Mouse (Mus musculus) mesoderm, embryonic 11.5 days (tissue): Measurements from ENCODE around the gene Phactr3.

ENCODE experiments used
- DNase-seq: peaks from one replicate; pipeline ENCODE4 v3.0.0-alpha.2; 2012; ENCODE audit warnings: low read depth, low spot score

Phactr3 gene

GRCm38 (mm10) chr2:178193445-178193844 is 74.7 kb downstream of the Phactr3 start:
- DNase-seq, result no peak

GRCm38 (mm10) chr2:178194908-178195307 is 76.1 kb downstream of the Phactr3 start:
- no peak for DNase-seq

GRCm38 (mm10) chr2:178196038-178196437 is 77.3 kb downstream of the Phactr3 start:
- no peak for DNase-seq

DNA sequence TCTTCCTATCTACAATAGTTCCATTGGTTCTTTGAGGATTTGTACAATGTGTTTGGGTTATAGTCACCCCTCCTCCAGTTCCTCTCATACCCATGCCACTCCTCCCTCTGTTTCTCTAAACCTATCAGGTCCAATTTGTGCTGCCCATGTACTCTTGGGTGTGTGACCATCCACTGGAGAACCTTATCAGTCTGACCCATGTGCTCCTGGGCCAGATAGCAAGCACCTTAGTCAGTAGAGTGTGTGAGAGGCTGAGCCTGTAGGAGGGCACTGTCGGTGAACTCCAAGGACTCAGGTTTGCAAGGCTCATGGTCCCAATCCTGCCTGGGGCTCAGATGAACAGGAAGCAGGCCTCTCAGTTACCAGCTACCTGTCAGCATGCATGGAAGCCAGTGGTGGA is 78.8 kb downstream of the Phactr3 start:
- no peak for DNase-seq

DNA sequence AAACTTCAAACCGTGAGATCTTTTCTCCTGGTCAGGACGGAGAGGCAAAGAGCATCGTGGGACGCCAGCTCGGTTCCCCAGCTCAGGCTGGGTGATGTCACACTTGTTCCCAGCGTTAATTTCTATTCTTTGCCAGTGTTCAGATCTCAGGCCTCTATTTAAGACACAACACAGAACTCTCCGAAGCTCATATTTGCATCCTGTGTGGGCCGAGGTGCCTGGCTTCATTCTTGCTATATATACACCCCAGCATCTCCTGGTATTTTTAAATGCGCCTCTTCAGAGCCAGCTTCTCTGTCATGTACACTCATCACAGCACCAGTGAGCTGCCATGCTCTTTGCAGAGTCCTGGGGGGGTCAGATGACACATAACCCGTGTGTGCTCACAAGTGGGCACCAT is 85.7 kb downstream of the Phactr3 start:
- DNase-seq, result no peak

GRCm38 (mm10) chr2:178208186-178208600 is 89.4 kb downstream of the Phactr3 start:
- DNase-seq, result no peak

- no peak for DNase-seq
These were observed 95.1 kb downstream of the Phactr3 start for GRCm38 (mm10) chr2:178213826-178214225.

DNA sequence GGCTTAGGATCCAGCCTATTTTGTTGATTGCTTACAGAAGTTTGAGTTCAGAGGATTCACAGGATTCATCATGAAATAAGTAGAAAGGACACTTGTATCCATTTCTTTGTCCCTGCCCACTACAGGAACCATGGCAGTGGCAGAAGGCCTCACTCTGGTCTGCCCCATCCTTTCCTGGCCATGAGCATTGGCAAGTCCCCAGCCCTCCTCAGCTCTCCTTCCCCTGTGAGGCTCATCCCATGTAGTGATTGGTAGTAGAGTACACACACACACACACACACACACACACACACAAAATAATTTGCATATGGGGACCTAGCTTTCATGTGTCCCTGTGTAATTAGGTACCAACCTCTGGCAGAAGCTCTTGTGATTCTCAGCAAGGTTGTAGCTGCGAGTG is 95.8 kb downstream of the Phactr3 start:
- no peak for DNase-seq

DNA sequence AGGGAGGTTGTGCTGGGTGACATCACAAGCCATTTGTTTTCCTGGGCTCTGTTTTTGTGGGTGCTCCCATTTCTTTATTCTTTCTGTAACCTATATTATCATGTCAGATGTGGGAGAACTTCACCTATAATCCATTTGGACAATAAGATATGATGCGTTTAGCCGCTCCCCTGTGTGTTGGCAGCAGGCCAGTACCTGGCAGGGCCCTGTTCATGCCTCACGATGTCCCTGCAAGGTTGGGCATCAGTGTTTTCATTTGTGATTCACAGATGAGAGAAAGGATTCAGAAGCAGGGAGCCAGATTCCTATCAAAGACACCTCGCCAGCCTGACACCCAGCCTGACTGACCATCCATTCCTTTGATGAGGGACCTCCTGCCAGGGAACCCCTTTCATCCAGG is 99.7 kb downstream of the Phactr3 start:
- DNase-seq, result no peak

DNA sequence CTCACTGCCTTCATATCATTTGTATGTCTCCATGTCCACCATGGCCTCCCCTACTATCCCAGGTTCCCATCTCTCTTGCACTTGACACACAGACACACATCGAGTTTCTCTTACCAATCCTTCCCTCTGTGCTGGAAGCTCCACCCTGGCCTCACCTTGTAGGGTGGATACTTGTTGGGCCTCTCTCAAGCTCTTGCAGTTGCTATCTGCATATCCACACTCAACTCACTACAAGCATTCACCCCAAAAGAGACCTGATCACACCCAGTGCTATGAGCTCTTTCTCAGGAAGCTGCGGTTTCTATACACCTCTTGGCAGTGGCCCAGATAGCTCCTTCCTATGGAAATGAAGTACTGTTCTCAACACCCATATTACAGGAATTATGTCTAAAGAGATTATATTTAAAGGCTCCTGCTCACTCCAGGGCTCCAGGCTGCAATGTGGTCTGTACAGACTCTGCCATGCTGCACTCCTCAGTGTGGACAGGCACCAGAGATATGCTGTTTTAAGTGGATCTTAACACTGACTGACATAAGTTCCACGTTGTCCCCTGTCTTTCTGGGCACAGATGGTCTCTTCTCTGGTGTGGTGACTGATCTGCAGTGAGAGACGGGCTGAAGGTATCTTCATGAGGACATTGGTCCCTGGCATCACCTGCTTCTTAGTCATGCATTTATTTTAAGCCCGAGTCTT is 100.8 kb downstream of the Phactr3 start:
- no peak for DNase-seq

- DNase-seq, result no peak
These were observed 101.5 kb downstream of the Phactr3 start for GRCm38 (mm10) chr2:178220148-178220717.

- no peak for DNase-seq
These were observed 102.2 kb downstream of the Phactr3 start for GRCm38 (mm10) chr2:178221003-178221402.

- no peak for DNase-seq
These were observed 110.5 kb downstream of the Phactr3 start for GRCm38 (mm10) chr2:178229231-178229630.

DNA sequence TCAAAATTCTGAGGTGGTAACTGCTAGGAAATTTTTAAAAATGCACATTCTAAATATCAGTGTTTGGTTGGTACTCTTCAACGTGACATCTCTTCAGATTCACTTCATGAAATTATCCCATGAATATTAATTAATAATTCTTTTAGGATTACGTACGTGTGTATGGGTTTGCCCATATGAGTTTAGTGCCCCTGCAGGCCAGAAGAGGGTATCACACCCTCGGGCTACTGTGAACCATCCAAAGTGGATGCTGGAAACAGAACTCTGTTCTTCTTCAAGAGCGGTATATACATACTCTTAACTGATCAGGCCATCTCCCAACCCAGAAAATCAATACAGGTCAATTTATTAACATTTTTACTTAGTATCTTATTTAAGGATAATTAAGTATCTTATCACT is 114.7 kb downstream of the Phactr3 start:
- no peak for DNase-seq

DNA sequence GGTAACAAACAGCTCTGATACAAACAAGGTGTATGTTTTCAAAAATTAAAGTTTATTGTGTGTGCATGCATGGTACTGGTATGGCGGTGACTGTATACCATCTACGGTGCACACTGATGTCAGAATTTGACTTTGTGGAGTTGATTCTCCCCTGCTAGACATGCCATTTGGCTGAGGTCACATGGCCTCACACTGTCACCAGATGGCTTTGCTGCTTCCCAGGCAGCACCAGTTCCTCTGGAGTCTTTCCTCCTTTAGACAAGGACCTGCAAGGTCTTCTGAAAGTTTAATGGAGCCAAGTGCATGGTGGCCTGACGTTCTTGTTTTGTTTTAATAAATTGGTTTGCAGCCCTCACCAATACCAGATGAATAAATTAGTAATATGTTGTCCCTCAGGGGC is 118.3 kb downstream of the Phactr3 start:
- no peak for DNase-seq

DNA sequence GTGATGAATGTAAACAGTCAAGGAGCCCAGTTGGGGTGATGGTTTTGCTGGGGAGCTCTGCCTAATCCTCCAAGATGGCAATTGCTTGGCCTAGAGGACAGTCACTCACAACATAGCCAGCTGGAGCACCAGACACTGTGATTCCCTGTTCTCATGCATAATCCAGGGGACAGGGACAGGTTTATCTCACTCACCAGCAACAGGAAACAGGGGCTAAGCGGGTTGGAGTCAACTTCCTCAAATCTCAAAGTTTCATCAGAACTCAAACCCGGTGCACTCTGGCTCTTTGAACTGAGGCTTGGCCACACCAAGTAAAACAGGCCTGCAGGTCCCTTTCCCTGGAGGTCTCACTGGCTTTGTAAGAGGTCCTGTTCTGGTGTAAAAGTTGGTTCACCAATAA is 119.7 kb downstream of the Phactr3 start:
- DNase-seq, result no peak

DNA sequence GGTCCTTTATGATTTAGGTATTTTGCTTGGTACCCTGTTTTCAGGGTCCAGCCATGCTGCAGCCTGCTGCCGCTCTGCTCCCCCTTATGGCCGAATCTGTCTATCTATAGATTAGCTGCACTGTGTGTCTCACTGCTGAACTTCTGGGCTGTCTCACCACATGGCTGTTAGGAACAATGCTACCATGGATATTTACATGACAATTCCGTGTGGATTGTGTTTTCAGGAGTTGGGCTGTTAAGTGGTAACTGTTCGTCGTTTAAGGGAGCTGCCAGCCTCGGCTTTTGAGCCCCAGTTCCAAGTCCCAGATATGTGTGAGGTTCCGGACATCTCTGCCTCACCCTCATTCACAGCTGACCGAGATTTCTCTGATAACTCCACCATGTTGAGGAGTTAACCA is 122.1 kb downstream of the Phactr3 start:
- DNase-seq, result no peak

GRCm38 (mm10) chr2:178241374-178241773 is 122.6 kb downstream of the Phactr3 start:
- peak; percentile 46 for DNase-seq

- no peak for DNase-seq
These were observed 124.2 kb downstream of the Phactr3 start for GRCm38 (mm10) chr2:178242996-178243395.

- no peak for DNase-seq
These were observed 126.1 kb downstream of the Phactr3 start for GRCm38 (mm10) chr2:178244866-178245265.

DNA sequence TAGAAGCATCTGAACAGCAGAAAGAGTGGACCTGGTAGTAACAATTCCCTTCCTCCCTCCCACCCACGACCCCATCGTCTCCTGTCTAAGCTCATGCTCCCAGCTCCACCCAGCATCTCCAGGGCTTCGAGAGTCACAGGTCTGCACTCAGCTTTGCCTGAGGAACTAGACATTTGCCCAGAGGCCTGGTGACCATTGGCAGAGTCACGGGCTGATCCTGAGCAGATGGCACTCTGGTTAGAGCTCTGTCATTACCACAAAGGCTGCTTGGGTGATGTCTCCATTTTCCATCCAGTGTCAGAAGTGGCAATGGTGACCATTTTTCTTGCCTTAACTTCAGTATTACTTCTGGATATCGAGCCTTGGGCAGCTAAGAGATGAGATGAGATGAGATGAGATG is 127.1 kb downstream of the Phactr3 start:
- DNase-seq, result no peak

GRCm38 (mm10) chr2:178246767-178247166 is 128.0 kb downstream of the Phactr3 start:
- no peak for DNase-seq

DNA sequence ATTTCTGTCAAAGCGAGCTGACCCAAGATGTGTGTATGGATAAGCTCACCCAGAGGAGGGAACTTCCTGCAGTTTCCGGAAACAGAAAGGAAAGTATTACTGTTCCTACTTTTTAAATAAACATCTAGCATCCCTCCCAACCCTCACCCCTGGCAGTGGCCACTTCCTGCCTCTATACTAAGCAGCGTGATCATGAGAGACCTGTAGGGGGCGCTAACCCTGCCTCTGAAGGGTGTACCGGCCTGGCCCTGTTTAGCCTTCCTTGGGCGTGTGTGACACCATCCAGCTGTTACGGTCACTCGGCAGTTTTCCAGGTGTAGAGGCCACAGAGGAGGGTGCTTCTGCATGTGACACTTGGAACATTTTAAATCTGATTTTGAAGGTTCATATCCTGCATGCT is 128.5 kb downstream of the Phactr3 start:
- no peak for DNase-seq
